Mouse (Mus musculus) stomach, postnatal 0 days (tissue): ENCODE measurements around the gene Efemp2. TPM values are rescaled to one million over a fixed set of nuclear protein-coding genes. Genes with fewer than 3 reads are reported as not detected.

Source experiments
- ATAC-seq: fragments of 200-750 bp; cut with Nextera tagmentation; 2 replicates; pipeline ENCODE4 v1.8.0; 2017; ENCODE audit not compliant: low FRiP score, low TSS enrichment
- DNase-seq: peaks from one replicate; pipeline ENCODE4 v3.0.0-alpha.2; 2016; ENCODE audit warnings: low spot score
- H3K27ac ChIP-seq: fragments of 300-500 bp; sonication (generic); replicated peaks from 2 replicates; pipeline ENCODE4 v1.5.1; 2014; ENCODE audit warnings: mild to moderate bottlenecking, control low read depth
- H3K27me3 ChIP-seq: fragments of 300-500 bp; sonication (generic); 2 replicates; pipeline ENCODE4 v1.6.1; 2014; ENCODE audit warnings: low read length; ENCODE audit not compliant: control insufficient read depth, insufficient read depth
- H3K36me3 ChIP-seq: fragments of 300-500 bp; sonication (generic); 2 replicates; pipeline ENCODE4 v1.6.1; 2014; ENCODE audit warnings: low read length, mixed read lengths; ENCODE audit not compliant: control insufficient read depth, insufficient read depth
- H3K4me1 ChIP-seq: fragments of 300-500 bp; sonication (generic); replicated peaks from 2 replicates; pipeline ENCODE4 v1.6.1; 2014; ENCODE audit warnings: antibody characterized with exemption; ENCODE audit not compliant: control insufficient read depth, insufficient read depth
- H3K4me2 ChIP-seq: fragments of 300-500 bp; sonication (generic); replicated peaks from 2 replicates; pipeline ENCODE4 v1.6.1; 2014; ENCODE audit warnings: low read depth, mild to moderate bottlenecking, control low read depth, moderate library complexity
- H3K4me3 ChIP-seq: fragments of 300-500 bp; sonication (generic); 2 replicates; pipeline ENCODE4 v1.5.1; 2014; ENCODE audit warnings: low read depth, low read length, control low read depth
- H3K9ac ChIP-seq: fragments of 300-500 bp; sonication (generic); 2 replicates; pipeline ENCODE4 v1.6.1; 2014; ENCODE audit warnings: mild to moderate bottlenecking, low read length, control low read depth, mixed read lengths
- H3K9me3 ChIP-seq: fragments of 300-500 bp; sonication (generic); 2 replicates; pipeline ENCODE4 v1.6.1; 2016; ENCODE audit warnings: low read length; ENCODE audit not compliant: control insufficient read depth
- CTCF ChIP-seq: IDR thresholded peaks from 2 replicates; pipeline ENCODE4 v1.5.1; 2016; ENCODE audit warnings: antibody characterized with exemption, low read depth, mild to moderate bottlenecking, moderate library complexity
- EP300 ChIP-seq: optimal IDR thresholded peaks from 2 replicates; pipeline ENCODE3; 2016; ENCODE audit warnings: antibody characterized with exemption
- WGBS: fragments of 180-500 bp; shearing (Covaris S2); extraction: QIAGEN DNeasy Blood & Tissue Kit; methylation state at CpG from one replicate; pipeline ENCODE4 v1.1.7; 2014; 5-methylcytosine and 5-hydroxymethylcytosine counted together
- polyA plus RNA-seq: library from polyadenylated mRNA; unstranded; fragments of >200 nt; fragmentation: Nextera tagmentation; extraction: Ambion mirVana; gene quantifications from 2 replicates; pipeline ENCODE4 v1.2.1, GENCODE M21; 2015

Efemp2 gene
- polyA plus RNA-seq, 1 experiment from 2014 or later = 67.0 TPM

DNA sequence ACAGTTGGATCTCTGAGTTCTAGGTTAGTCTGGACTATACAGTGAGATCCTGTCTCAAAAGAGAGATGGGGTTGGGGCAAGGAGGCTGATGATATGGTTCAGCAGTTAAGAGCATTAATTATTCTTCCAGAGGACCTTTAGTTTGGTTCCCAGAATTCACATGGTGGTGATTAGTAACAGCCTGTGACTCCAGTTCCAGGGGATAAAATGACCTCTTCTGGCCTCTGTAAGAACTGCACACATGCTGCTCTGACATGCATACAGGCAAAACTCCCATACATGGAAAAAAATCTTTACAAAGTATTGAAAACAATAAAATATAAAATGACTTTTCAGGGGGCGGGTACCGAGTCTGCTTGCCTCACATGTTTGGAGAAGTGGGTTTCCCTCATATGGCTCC is 45.7 kb upstream of the Efemp2 start:
- no peak overlapping the region for H3K4me2 ChIP-seq
- H3K27ac ChIP-seq = 0 out of 2 replicates have a peak overlapping the region, but pooled peaks have one; percentile 35
- ATAC-seq (no peak), DNase-seq (peak; percentile 45)
- H3K27me3 ChIP-seq = no peaks in the 10 kb centered on the region
- no peak overlapping the region for H3K4me3 ChIP-seq
- no peaks in the 10 kb centered on the region; the same call in 1 of the 2 replicates for H3K36me3 ChIP-seq
- WGBS = 65% methylated on average over 2 of the region's 2 CpGs
- H3K9ac ChIP-seq = no peak overlapping the region
- peaks cover 10% of the 10 kb centered on the region for H3K4me1 ChIP-seq
- no peak for TF ChIP-seq EP300
- TF ChIP-seq CTCF = peak; percentile 73
- H3K9me3 ChIP-seq = no peaks in the 10 kb centered on the region

DNA sequence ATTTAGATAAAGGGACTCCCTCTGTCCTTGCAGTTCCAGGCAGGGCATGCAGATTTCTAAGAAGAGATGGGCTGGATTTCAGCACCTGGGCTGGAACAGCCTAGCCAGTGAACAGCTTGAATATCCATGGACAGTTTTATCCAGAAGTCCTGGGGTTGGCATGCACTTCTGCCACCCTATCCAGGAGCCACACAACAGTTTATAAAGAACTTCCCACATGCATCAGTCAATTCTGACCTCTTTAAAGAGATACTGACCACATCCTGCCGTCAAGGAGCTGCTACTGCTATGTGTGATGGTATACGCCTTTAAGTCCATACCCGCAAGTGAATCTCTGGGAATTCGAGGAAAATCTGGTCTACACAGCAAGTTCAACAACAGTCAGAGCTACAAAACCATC is 44.5 kb upstream of the Efemp2 start:
- H3K36me3 ChIP-seq = no peaks in the 10 kb centered on the region
- no peak overlapping the region for H3K9ac ChIP-seq
- H3K27me3 ChIP-seq = no peaks in the 10 kb centered on the region
- H3K27ac ChIP-seq = peak overlapping the region; percentile 25; the same call in 1 of the 2 replicates
- no peak for TF ChIP-seq EP300
- no peak for TF ChIP-seq CTCF
- DNase-seq (no peak), ATAC-seq (no peak)
- no peak overlapping the region for H3K4me2 ChIP-seq
- no peak overlapping the region for H3K4me3 ChIP-seq
- H3K9me3 ChIP-seq = no peaks in the 10 kb centered on the region
- H3K4me1 ChIP-seq = peaks cover 9% of the 10 kb centered on the region
- 76% methylated on average over 4 of the region's 4 CpGs for WGBS

DNA sequence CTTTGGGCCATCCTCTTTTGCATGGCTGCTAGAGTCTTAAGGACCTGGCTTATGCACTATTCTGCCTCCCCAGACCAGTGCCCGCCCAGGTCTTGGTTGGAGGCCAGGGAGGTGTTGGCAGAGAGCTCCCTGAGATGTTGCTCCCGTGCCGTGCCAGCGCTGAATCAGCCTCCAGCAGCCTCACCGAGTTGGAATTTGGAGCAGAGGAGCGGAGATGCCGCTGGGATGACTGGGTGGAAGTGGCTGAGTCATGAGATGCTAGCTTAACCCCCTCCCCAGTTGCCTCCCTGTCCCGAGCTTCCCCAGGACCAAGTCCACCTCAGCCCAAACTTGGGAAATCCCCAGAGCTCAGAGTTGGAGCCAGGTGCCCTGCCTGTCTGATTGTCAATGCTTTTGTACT is 43.9 kb upstream of the Efemp2 start:
- Histone ChIP-seq H3K27me3 (no peaks in the 10 kb centered on the region), H3K9ac (no peak overlapping the region), H3K4me3 (no peak overlapping the region), H3K9me3 (no peaks in the 10 kb centered on the region), H3K4me1 (peaks cover 9% of the 10 kb centered on the region), H3K27ac (peak overlapping the region; percentile 25; the same call in 1 of the 2 replicates), H3K36me3 (no peaks in the 10 kb centered on the region), H3K4me2 (no peak overlapping the region)
- no peak for TF ChIP-seq CTCF
- no peak for TF ChIP-seq EP300
- ATAC-seq = no peak
- DNase-seq = peak; percentile 54
- WGBS = 56% methylated on average over 8 of the region's 8 CpGs

DNA sequence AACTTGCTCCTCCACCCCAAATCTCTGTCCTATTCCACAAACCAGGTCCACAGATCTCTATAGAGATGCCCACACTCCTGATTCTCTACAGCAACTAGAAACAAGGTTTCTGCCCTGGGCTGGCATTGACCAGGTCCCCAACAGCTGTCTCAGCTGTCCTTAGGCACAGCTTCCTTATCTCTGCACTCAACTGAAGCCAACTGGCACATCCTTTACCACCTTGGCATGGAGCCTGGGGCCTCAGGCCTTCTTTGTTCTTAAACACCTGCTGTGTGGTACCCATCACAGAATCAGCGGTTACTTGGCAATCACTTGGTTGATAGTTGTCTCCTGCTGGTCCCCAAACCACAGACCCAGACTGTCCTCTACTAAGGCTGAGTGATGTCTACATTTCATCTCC is 43.3 kb upstream of the Efemp2 start:
- Histone ChIP-seq H3K4me1 (peaks cover 9% of the 10 kb centered on the region), H3K27me3 (no peaks in the 10 kb centered on the region), H3K9me3 (no peaks in the 10 kb centered on the region), H3K9ac (no peak overlapping the region), H3K4me3 (no peak overlapping the region), H3K27ac (no peak overlapping the region), H3K4me2 (no peak overlapping the region), H3K36me3 (no peaks in the 10 kb centered on the region)
- TF ChIP-seq CTCF (no peak), EP300 (no peak)
- DNase-seq (no peak), ATAC-seq (no peak)
- 84% methylated on average over 1 of the region's 1 CpGs for WGBS

DNA sequence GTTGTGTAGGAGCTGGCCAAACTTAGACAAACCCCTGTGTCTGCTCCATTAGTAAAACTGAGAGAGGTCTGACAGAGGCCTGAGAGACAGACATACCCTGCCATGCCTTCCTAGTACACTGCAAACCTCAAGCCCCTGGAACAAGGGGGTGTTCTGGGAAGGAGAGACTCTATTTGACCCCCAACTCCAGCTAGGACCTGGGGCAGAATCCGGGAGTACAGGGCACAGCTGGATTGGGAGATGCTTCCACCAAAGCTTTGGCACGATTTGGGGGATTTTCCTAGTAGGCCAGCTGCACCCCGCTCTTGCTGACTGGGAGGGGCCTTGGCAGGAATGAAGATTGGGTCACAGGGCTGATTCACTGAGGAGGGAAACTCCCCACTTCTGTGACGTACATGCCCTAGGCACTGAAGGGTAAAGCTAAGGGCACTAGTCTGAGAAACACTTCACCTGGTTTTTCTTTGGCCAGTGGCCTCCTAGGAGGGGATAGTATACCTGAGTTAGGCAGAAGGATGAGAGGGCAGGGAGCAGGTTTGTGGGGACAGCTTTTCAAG is 41.8 kb upstream of the Efemp2 start:
- WGBS = 36% methylated on average over 4 of the region's 4 CpGs
- H3K27me3 ChIP-seq = no peaks in the 10 kb centered on the region
- H3K27ac ChIP-seq = no peak overlapping the region
- H3K4me1 ChIP-seq = peaks cover 4% of the 10 kb centered on the region
- H3K4me3 ChIP-seq = no peak overlapping the region
- no peak for DNase-seq
- TF ChIP-seq CTCF (no peak), EP300 (no peak)
- H3K4me2 ChIP-seq = no peak overlapping the region
- no peak overlapping the region for H3K9ac ChIP-seq
- H3K36me3 ChIP-seq = no peaks in the 10 kb centered on the region
- H3K9me3 ChIP-seq = no peaks in the 10 kb centered on the region
- peak; percentile 23; the same call in 1 of the 2 replicates for ATAC-seq

DNA sequence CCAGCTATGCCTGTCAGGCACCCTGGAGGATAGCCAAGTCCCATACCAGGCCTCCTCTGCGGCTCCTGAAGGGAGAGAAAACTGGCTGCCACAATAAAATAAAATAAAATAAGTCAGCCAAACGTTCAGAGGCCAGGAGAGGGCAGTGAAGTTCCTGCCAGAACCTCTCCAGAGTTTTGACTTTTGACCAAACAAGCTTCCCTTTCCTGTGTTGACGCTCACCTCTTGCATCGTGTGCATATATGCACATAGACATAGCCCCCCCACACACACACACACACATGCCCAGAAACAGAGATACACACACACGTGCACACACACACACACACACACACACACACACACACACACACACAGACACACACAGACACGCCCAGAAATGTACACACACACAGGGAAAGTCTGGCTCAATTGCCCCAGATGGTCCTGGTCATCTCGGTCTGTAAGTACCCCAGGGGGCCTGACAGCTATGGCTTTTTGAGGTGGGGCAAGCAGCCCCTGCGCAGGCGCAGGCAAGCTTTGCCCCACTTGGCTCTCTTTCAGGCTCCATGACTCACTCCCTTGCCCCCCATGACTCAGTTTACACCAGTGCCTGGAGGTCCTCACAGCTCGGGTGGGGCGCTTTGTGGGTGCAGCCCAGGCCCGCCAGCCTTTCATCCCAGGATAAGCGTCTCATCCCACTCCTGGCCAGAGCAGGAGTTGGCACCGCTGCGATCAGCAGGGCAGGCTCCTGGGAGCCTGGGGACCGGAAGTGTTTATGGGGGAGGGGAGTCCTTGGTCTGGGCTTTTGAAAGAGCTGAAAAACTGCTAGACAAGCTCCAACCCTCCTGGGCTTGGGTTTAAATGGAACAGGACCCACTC is 40.5 kb upstream of the Efemp2 start:
- ATAC-seq = peak; percentile 63
- peaks cover 4% of the 10 kb centered on the region for H3K4me1 ChIP-seq
- peak overlapping the region; percentile 57 for H3K9ac ChIP-seq
- TF ChIP-seq CTCF = peak; percentile 72
- TF ChIP-seq EP300 = no peak
- peak overlapping the region; percentile 30 for H3K4me3 ChIP-seq
- H3K27me3 ChIP-seq = no peaks in the 10 kb centered on the region
- H3K36me3 ChIP-seq = no peaks in the 10 kb centered on the region
- DNase-seq = peak; percentile 66
- 3% methylated on average over 16 of the region's 16 CpGs for WGBS
- peak overlapping the region; percentile 69 for H3K4me2 ChIP-seq
- no peaks in the 10 kb centered on the region for H3K9me3 ChIP-seq
- peak overlapping the region; percentile 73 for H3K27ac ChIP-seq
